ENCODE assay signal across 15 mouse cellular contexts in the genomic region with DNA sequence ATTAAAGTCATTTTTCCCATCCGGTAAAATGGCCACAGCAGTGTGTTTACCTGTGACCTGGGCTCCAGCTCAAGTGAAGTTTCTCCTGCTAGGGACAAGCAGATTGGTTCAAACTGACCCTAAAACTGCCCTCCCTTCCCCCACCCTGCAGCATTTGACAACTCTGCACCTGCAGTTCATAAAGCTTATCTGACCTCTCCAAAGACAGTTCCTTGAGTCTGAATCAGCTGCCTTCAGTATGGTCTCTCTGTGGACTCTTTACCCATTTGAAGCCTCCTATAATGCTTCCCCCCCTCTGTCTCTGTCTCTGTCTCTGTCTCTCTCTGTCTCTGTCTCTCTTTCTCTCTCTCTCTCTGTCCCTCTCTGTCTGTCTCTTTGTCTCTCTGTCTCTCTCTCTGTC. TPM values are rescaled to one million over a fixed set of nuclear protein-coding genes. Genes with fewer than 3 reads are reported as not detected.
"Had no signal": no experiment of that assay in that cellular context is flagged by ENCODE, and none has a peak within 500 bp of the region (broad histone marks: within the 10 kb centered on the region; RNA-seq: fewer than 3 reads in every experiment).

No protein-coding gene starts in this region.

- H3K36me3 ChIP-seq: limb, embryonic 13.5 days; neural tube, embryonic 12.5 days had no signal

- H3K4me3 ChIP-seq: layer of hippocampus, adult 2 months; limb, embryonic 13.5 days; megakaryocyte, embryonic 14.5 days; neural tube, embryonic 12.5 days had no signal

- H3K27ac ChIP-seq: hindbrain, postnatal 0 days; kidney, postnatal 0 days; layer of hippocampus, adult 2 months; limb, embryonic 13.5 days; liver, embryonic 14.5 days; neural tube, embryonic 12.5 days had no signal

- DNase-seq: kidney, adult 9 months; kidney, postnatal 36 days; left cerebral cortex, postnatal 4 days; lung, postnatal 4 days; midbrain, embryonic 14.5 days; thymus, adult 18-20 months; thymus, postnatal 14 days had no signal

- H3K27me3 ChIP-seq: limb, embryonic 13.5 days; megakaryocyte, embryonic 14.5 days; neural tube, embryonic 12.5 days had no signal

- ATAC-seq: hindbrain, postnatal 0 days had no signal

- H3K9me3 ChIP-seq: limb, embryonic 13.5 days; neural tube, embryonic 12.5 days had no signal

- H3K4me1 ChIP-seq: limb, embryonic 13.5 days; neural tube, embryonic 12.5 days had no signal

- H3K4me2 ChIP-seq: limb, embryonic 13.5 days; neural tube, embryonic 12.5 days had no signal

- H3K9ac ChIP-seq: limb, embryonic 13.5 days; liver, embryonic 14.5 days; neural tube, embryonic 12.5 days had no signal

RNA-seq across cellular contexts. Expression of gene Efcab5, which starts 28.0 kb away (rescaled TPM):
- polyA plus RNA-seq: liver, adult 2 months had no signal
